Mouse (Mus musculus): Measurements from ENCODE around the gene Olfr45. TPM values are rescaled to one million over a fixed set of nuclear protein-coding genes. Genes with fewer than 3 reads are reported as not detected.

The Olfr45 gene
- total and polyA plus RNA-seq, 3 experiments = not detected

- no peaks in the 10 kb centered on the region for H3K9me3 ChIP-seq (replicated peaks; ENCODE audit: insufficient read depth, low read length)
- H3K27ac ChIP-seq (ENCODE audit: control insufficient read depth, low read depth, low read length) = no peak overlapping the region
- no peaks in the 10 kb centered on the region for H3K4me1 ChIP-seq (ENCODE audit: control insufficient read depth in 1 of 2, insufficient read depth in 2 of 2, low read length in 2 of 2)
- no peaks in the 10 kb centered on the region for H3K27me3 ChIP-seq (ENCODE audit: control insufficient read depth in 1 of 2, insufficient read depth in 2 of 2, low read length in 2 of 2)
- TF ChIP-seq MEF2A (IDR thresholded peaks at IDR 0.05; ENCODE audit: extremely low read depth, insufficient replicate concordance, low read depth, low read length, poor library complexity, severe bottlenecking) (no peak), USF2 (IDR thresholded peaks at IDR 0.05; ENCODE audit: borderline replicate concordance in 1 of 2, insufficient read depth in 1 of 2, low read depth in 1 of 2, low read length in 2 of 2) (no peak), NRF1 (IDR thresholded peaks at IDR 0.05; ENCODE audit: insufficient read depth, low read depth, low read length, poor library complexity, severe bottlenecking) (no peak)
- H3K9ac ChIP-seq (ENCODE audit: control insufficient read depth, low read depth, low read length, poor library complexity, severe bottlenecking) = no peak overlapping the region
- no peak overlapping the region for H3K4me3 ChIP-seq (ENCODE audit: control insufficient read depth in 1 of 2, insufficient read depth in 1 of 2, low read depth in 2 of 2, low read length in 2 of 2)
- no peak for DNase-seq (ENCODE audit: low read depth, low spot score)
- no peaks in the 10 kb centered on the region for H3K79me2 ChIP-seq (ENCODE audit: control insufficient read depth, insufficient read depth, low read length, poor library complexity)
- no peaks in the 10 kb centered on the region for H3K36me3 ChIP-seq (ENCODE audit: control insufficient read depth in 1 of 2, insufficient read depth in 2 of 2, low read length in 2 of 2)
These were observed 26.0 kb downstream of the Olfr45 start for GRCm38 (mm10) chr7:140707536-140708284.

GRCm38 (mm10) chr7:140717155-140718055 is 35.7 kb downstream of the Olfr45 start:
- no peaks in the 10 kb centered on the region for H3K36me3 ChIP-seq (ENCODE audit: control insufficient read depth in 1 of 2, insufficient read depth in 2 of 2, low read length in 2 of 2)
- no peaks in the 10 kb centered on the region for H3K4me1 ChIP-seq (ENCODE audit: control insufficient read depth in 1 of 2, insufficient read depth in 2 of 2, low read length in 2 of 2)
- H3K79me2 ChIP-seq (ENCODE audit: control insufficient read depth, insufficient read depth, low read length, poor library complexity) = no peaks in the 10 kb centered on the region
- no peak overlapping the region for H3K27ac ChIP-seq (ENCODE audit: control insufficient read depth, low read depth, low read length)
- no peak overlapping the region for H3K4me3 ChIP-seq (ENCODE audit: control insufficient read depth in 1 of 2, insufficient read depth in 1 of 2, low read depth in 2 of 2, low read length in 2 of 2)
- H3K9me3 ChIP-seq (replicated peaks; ENCODE audit: insufficient read depth, low read length) = no peaks in the 10 kb centered on the region
- no peaks in the 10 kb centered on the region for H3K27me3 ChIP-seq (ENCODE audit: control insufficient read depth in 1 of 2, insufficient read depth in 2 of 2, low read length in 2 of 2)
- TF ChIP-seq CTCF (IDR thresholded peaks at IDR 0.05 in 2 of 3, conservative IDR thresholded peaks at IDR 0.05 in 1 of 3; ENCODE audit: control insufficient read depth in 1 of 3, insufficient read depth in 1 of 3, low read depth in 2 of 3, low read length in 3 of 3, poor library complexity in 1 of 3, severe bottlenecking in 1 of 3) (no peak), POLR2A (IDR thresholded peaks at IDR 0.05; ENCODE audit: control insufficient read depth in 1 of 2, insufficient read depth in 1 of 2, low read depth in 1 of 2, low read length in 2 of 2, poor library complexity in 1 of 2) (no peak), BHLHE40 (IDR thresholded peaks at IDR 0.05; ENCODE audit: borderline replicate concordance, low read depth, low read length) (no peak), USF2 (IDR thresholded peaks at IDR 0.05; ENCODE audit: borderline replicate concordance in 1 of 2, insufficient read depth in 1 of 2, low read depth in 1 of 2, low read length in 2 of 2) (no peak), MAX (IDR thresholded peaks at IDR 0.05; ENCODE audit: low read length) (no peak), TBP (IDR thresholded peaks at IDR 0.05; ENCODE audit: low read depth, low read length) (no peak), NRF1 (IDR thresholded peaks at IDR 0.05; ENCODE audit: insufficient read depth, low read depth, low read length, poor library complexity, severe bottlenecking) (no peak), ZKSCAN1 (IDR thresholded peaks at IDR 0.05; ENCODE audit: low read depth, low read length) (no peak), ZNF384 (IDR thresholded peaks at IDR 0.05; ENCODE audit: low read depth, low read length) (no peak), CHD1 (IDR thresholded peaks at IDR 0.05; ENCODE audit: low read depth, low read length) (no peak), ETS1 (IDR thresholded peaks at IDR 0.05; ENCODE audit: low read depth, low read length) (no peak), UBTF (IDR thresholded peaks at IDR 0.05; ENCODE audit: borderline replicate concordance, insufficient read depth, low read depth, low read length) (no peak)
- DNase-seq (ENCODE audit: low read depth, low spot score) = no peak
- H3K9ac ChIP-seq (ENCODE audit: control insufficient read depth, low read depth, low read length, poor library complexity, severe bottlenecking) = no peak overlapping the region
